Mouse (Mus musculus): ENCODE data around the gene Cdca7. TPM values are rescaled to one million over a fixed set of nuclear protein-coding genes. Genes with fewer than 3 reads are reported as not detected.

Cdca7 gene
- polyA plus RNA-seq, 1 experiment from 2014 or later = 5.1 TPM

DNA sequence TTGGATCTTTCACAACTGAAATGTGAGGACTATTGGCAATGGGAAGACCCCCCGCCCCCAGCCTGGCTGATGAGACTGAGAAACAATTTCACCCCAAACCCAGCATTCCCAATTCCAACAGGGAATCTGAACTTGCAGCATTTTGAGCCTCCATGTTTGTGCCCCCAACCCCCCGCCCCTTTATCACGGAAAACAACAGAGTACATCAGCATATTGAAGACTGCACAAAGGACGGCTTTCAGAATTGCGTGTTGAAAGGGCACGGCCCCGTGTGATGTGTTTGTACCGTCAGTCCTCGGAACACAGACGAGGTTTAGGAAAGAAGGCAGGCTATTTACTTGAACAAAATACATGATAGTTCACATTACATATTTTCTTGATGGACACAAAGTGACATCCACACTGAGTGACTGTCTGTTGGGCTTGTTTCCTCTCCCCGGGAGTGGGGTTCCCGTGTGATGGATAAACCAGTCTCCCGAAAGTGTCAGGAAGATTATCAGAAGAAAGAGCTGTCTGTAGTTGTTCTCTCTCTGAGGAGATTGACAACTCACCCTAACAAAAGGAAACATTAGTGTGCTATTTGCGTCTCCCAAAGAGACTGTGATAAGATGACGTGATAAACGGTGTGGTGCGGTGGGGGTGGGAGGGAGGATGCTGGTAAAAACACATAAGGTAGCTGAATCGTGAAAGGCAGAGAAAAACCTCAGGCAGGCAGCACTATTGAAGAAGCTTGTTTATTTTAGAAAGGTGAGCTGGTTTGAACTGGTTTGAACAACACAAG, 32.1 kb downstream of the Cdca7 start:
- 79% methylated on average over 18 of the region's 18 CpGs for WGBS (ENCODE audit: missing documents)
- no peak overlapping the region for H3K27ac ChIP-seq
- H3K36me3 ChIP-seq (ENCODE audit: inconsistent target) = no peaks in the 10 kb centered on the region
- no peak overlapping the region for H3K4me3 ChIP-seq (ENCODE audit: inconsistent target)
- no peaks in the 10 kb centered on the region for H3K79me2 ChIP-seq (ENCODE audit: inconsistent target)

GRCm38 (mm10) chr2:72508891-72509290, 32.9 kb downstream of the Cdca7 start:
- H3K27ac ChIP-seq = no peak overlapping the region
- H3K4me3 ChIP-seq (ENCODE audit: inconsistent target) = no peak overlapping the region
- WGBS (ENCODE audit: missing documents) = 91% methylated on average over 8 of the region's 8 CpGs
- H3K36me3 ChIP-seq (ENCODE audit: inconsistent target) = no peaks in the 10 kb centered on the region
- H3K79me2 ChIP-seq (ENCODE audit: inconsistent target) = no peaks in the 10 kb centered on the region

DNA sequence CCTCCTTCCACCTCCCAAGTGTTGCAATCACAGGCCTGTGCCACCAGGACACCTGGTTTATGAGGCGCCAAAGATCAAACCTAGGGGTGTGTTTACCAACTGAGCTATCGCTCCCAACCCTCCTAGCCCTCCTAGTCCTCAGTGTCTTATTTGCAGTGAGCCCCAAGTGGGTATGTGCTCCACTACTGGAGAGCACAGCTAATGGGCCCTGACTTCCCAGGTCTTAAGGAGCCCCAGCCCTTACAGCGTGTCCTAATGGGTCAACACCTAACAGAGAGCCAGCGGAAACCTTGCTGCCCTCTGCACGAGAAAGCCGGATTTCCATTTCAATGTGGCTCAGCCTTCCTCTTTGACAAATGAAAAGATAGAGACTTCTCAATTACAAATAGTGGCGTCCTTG, 39.6 kb downstream of the Cdca7 start:
- WGBS (ENCODE audit: missing documents) = 59% methylated on average over 6 of the region's 7 CpGs

DNA sequence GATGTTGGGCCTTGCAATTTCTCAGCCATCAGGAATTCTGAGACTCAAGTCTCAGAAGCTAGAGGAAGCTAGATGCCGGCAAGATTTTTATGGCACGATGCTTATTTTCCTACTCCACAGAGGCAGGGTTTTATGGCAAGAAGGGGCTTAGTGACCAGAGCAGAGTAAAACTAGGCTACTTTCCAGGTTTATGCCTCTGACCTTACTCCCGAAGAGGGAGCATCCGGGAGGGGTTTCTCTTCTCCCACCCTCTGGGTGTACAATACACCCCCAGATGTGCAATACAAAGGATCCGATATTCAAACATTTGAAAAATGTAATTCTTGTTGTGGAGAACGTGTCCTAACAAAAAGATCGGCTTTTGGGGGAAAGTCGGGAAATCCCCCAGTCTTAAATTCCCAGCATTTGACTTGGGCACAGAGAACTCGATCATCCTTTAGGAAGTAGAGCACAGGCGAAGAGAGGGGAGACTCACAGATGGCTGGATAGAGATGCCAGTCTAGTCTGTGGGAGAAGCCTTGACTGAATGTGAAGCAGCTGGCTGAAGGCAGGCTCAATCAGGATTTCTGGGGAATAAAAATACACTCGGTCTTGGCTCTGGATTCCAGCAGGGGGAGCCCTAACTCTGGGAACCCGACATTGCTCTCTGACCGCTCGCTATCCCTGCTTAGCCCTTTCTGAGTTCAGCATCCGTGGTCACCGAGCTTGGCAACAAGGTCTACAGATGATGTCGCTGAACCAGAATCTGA, 40.2 kb downstream of the Cdca7 start:
- no peak overlapping the region for H3K27ac ChIP-seq
- H3K4me3 ChIP-seq (ENCODE audit: inconsistent target) = no peak overlapping the region
- WGBS (ENCODE audit: missing documents) = 21% methylated on average over 17 of the region's 17 CpGs
- no peaks in the 10 kb centered on the region for H3K36me3 ChIP-seq (ENCODE audit: inconsistent target)
- H3K79me2 ChIP-seq (ENCODE audit: inconsistent target) = no peaks in the 10 kb centered on the region

More for the DNA sequence above, 39.6 kb downstream of the Cdca7 start:
- Histone ChIP-seq H3K79me2 (ENCODE audit: inconsistent target) (no peaks in the 10 kb centered on the region), H3K4me3 (ENCODE audit: inconsistent target) (no peak overlapping the region), H3K27ac (no peak overlapping the region), H3K36me3 (ENCODE audit: inconsistent target) (no peaks in the 10 kb centered on the region)

GRCm38 (mm10) chr2:72516720-72517089, 40.7 kb downstream of the Cdca7 start:
- WGBS (ENCODE audit: missing documents) = 38% methylated on average over 8 of the region's 8 CpGs
- no peak overlapping the region for H3K27ac ChIP-seq
- H3K36me3 ChIP-seq (ENCODE audit: inconsistent target) = no peaks in the 10 kb centered on the region
- no peaks in the 10 kb centered on the region for H3K79me2 ChIP-seq (ENCODE audit: inconsistent target)
- H3K4me3 ChIP-seq (ENCODE audit: inconsistent target) = no peak overlapping the region

- WGBS (ENCODE audit: missing documents) = 79% methylated on average over 12 of the region's 12 CpGs
- no peaks in the 10 kb centered on the region for H3K79me2 ChIP-seq (ENCODE audit: inconsistent target)
- no peaks in the 10 kb centered on the region for H3K36me3 ChIP-seq (ENCODE audit: inconsistent target)
- H3K27ac ChIP-seq = no peak overlapping the region
- H3K4me3 ChIP-seq (ENCODE audit: inconsistent target) = no peak overlapping the region
Observed at GRCm38 (mm10) chr2:72524022-72524421, 48.1 kb downstream of the Cdca7 start.

GRCm38 (mm10) chr2:72525556-72525955, 49.6 kb downstream of the Cdca7 start:
- 87% methylated on average over 3 of the region's 3 CpGs for WGBS (ENCODE audit: missing documents)

GRCm38 (mm10) chr2:72529026-72529357, 53.0 kb downstream of the Cdca7 start:
- 85% methylated on average over 10 of the region's 10 CpGs for WGBS (ENCODE audit: missing documents)
- H3K27ac ChIP-seq = no peak overlapping the region
- H3K36me3 ChIP-seq (ENCODE audit: inconsistent target) = no peaks in the 10 kb centered on the region
- H3K4me3 ChIP-seq (ENCODE audit: inconsistent target) = no peak overlapping the region
- H3K79me2 ChIP-seq (ENCODE audit: inconsistent target) = no peaks in the 10 kb centered on the region

More at GRCm38 (mm10) chr2:72525556-72525955, 49.6 kb downstream of the Cdca7 start:
- H3K4me3 ChIP-seq (ENCODE audit: inconsistent target) = no peak overlapping the region
- H3K36me3 ChIP-seq (ENCODE audit: inconsistent target) = no peaks in the 10 kb centered on the region
- no peaks in the 10 kb centered on the region for H3K79me2 ChIP-seq (ENCODE audit: inconsistent target)
- no peak overlapping the region for H3K27ac ChIP-seq

GRCm38 (mm10) chr2:72529358-72530319, 53.7 kb downstream of the Cdca7 start:
- Histone ChIP-seq H3K36me3 (ENCODE audit: inconsistent target) (no peaks in the 10 kb centered on the region), H3K4me3 (ENCODE audit: inconsistent target) (no peak overlapping the region), H3K27ac (no peak overlapping the region), H3K79me2 (ENCODE audit: inconsistent target) (no peaks in the 10 kb centered on the region)
- WGBS (ENCODE audit: missing documents) = 64% methylated on average over 25 of the region's 25 CpGs

- no peak overlapping the region for H3K4me3 ChIP-seq (ENCODE audit: inconsistent target)
- no peaks in the 10 kb centered on the region for H3K79me2 ChIP-seq (ENCODE audit: inconsistent target)
- no peaks in the 10 kb centered on the region for H3K36me3 ChIP-seq (ENCODE audit: inconsistent target)
- H3K27ac ChIP-seq = no peak overlapping the region
- WGBS (ENCODE audit: missing documents) = 0% methylated on average over 1 of the region's 1 CpGs
Observed at GRCm38 (mm10) chr2:72535889-72536288, 59.9 kb downstream of the Cdca7 start.

Other genes starting within 250 kb of the Cdca7 start
- 10.0 to 19.0 TPM (median 16.9 TPM) in 3 replicates for gene Map3k20, start 190.5 kb upstream of the Cdca7 start, polyA plus RNA-seq (2018)